Mouse (Mus musculus) lung, postnatal 0 days (tissue): ENCODE results near the gene Ceacam16. TPM values are rescaled to one million over a fixed set of nuclear protein-coding genes. Genes with fewer than 3 reads are reported as not detected.

Experiments used
- ATAC-seq: fragments of 200-750 bp; cut with Nextera tagmentation; 2 replicates; pipeline ENCODE4 v1.8.0; 2017; ENCODE audit warnings: moderate library complexity
- DNase-seq: peaks from one replicate; pipeline ENCODE4 v3.0.0-alpha.2; 2016; ENCODE audit warnings: low spot score
- H3K27ac ChIP-seq: fragments of 300-500 bp; sonication (generic); 2 replicates; pipeline ENCODE4 v1.5.1; 2014; ENCODE audit warnings: antibody characterized with exemption, mild to moderate bottlenecking, low read length, mixed read lengths
- H3K27me3 ChIP-seq: fragments of 300-500 bp; sonication (generic); replicated peaks from 2 replicates; pipeline ENCODE4 v1.6.1; 2014; ENCODE audit warnings: low read length, mixed read lengths; ENCODE audit not compliant: insufficient read depth
- H3K36me3 ChIP-seq: fragments of 300-500 bp; sonication (generic); 2 replicates; pipeline ENCODE4 v1.6.1; 2014; ENCODE audit warnings: low read length, mixed read lengths; ENCODE audit not compliant: insufficient read depth
- H3K4me1 ChIP-seq: fragments of 300-500 bp; sonication (generic); 2 replicates; pipeline ENCODE4 v1.6.1; 2014; ENCODE audit warnings: antibody characterized with exemption, low read depth, low read length, mixed read lengths; ENCODE audit not compliant: insufficient read depth
- H3K4me2 ChIP-seq: fragments of 300-500 bp; sonication (generic); replicated peaks from 2 replicates; pipeline ENCODE4 v1.6.1; 2014; ENCODE audit warnings: low read depth, mild to moderate bottlenecking, low read length, moderate library complexity, mixed read lengths
- H3K4me3 ChIP-seq: fragments of 300-500 bp; sonication (generic); 2 replicates; pipeline ENCODE4 v1.5.1; 2014; ENCODE audit warnings: low read depth, low read length
- H3K9ac ChIP-seq: fragments of 300-500 bp; sonication (generic); replicated peaks from 2 replicates; pipeline ENCODE4 v1.6.1; 2014; ENCODE audit warnings: low read depth, mild to moderate bottlenecking
- H3K9me3 ChIP-seq: fragments of 300-500 bp; sonication (generic); 2 replicates; pipeline ENCODE4 v1.6.1; 2016; ENCODE audit warnings: low read length, mixed read lengths
- CTCF ChIP-seq: IDR thresholded peaks from 2 replicates; pipeline ENCODE4 v1.5.1; 2016; ENCODE audit warnings: antibody characterized with exemption, mild to moderate bottlenecking
- EP300 ChIP-seq: IDR thresholded peaks from 2 replicates; pipeline ENCODE4 v1.6.1; 2016; ENCODE audit warnings: antibody characterized with exemption, mild to moderate bottlenecking, control low read depth
- WGBS: fragments of 180-500 bp; shearing (Covaris S2); extraction: QIAGEN DNeasy Blood & Tissue Kit; methylation state at CpG from one replicate; pipeline ENCODE4 v1.1.7; 2014; 5-methylcytosine and 5-hydroxymethylcytosine counted together
- polyA plus RNA-seq: library from polyadenylated mRNA; unstranded; fragments of >200 nt; fragmentation: Nextera tagmentation; extraction: Ambion mirVana; gene quantifications from 2 replicates; pipeline ENCODE4 v1.2.1, GENCODE M21; 2015

The Ceacam16 gene
- polyA plus RNA-seq, 1 experiment from 2014 or later: 0.18 TPM

GRCm38 (mm10) chr7:19865246-19866036, 4.3 kb upstream of the Ceacam16 start:
- no peaks in the 10 kb centered on the region for H3K36me3 ChIP-seq
- H3K9ac ChIP-seq: no peak overlapping the region
- ATAC-seq (no peak), DNase-seq (no peak)
- H3K27me3 ChIP-seq: no peaks in the 10 kb centered on the region
- H3K9me3 ChIP-seq: no peaks in the 10 kb centered on the region
- TF ChIP-seq CTCF: no peak
- no peak for TF ChIP-seq EP300
- WGBS: 63% methylated on average over 8 of the region's 8 CpGs
- H3K4me2 ChIP-seq: no peak overlapping the region
- no peaks in the 10 kb centered on the region for H3K4me1 ChIP-seq
- no peak overlapping the region for H3K4me3 ChIP-seq
- no peak overlapping the region for H3K27ac ChIP-seq

GRCm38 (mm10) chr7:19864241-19864640, 3.1 kb upstream of the Ceacam16 start:
- H3K27me3 ChIP-seq: no peaks in the 10 kb centered on the region
- ATAC-seq (no peak), DNase-seq (no peak)
- no peak overlapping the region for H3K4me2 ChIP-seq
- TF ChIP-seq CTCF (no peak), EP300 (no peak)
- H3K36me3 ChIP-seq: no peaks in the 10 kb centered on the region
- no peak overlapping the region for H3K27ac ChIP-seq
- 30% methylated on average over 2 of the region's 2 CpGs for WGBS
- H3K9ac ChIP-seq: no peak overlapping the region
- H3K9me3 ChIP-seq: no peaks in the 10 kb centered on the region
- H3K4me3 ChIP-seq: no peak overlapping the region
- no peaks in the 10 kb centered on the region for H3K4me1 ChIP-seq

DNA sequence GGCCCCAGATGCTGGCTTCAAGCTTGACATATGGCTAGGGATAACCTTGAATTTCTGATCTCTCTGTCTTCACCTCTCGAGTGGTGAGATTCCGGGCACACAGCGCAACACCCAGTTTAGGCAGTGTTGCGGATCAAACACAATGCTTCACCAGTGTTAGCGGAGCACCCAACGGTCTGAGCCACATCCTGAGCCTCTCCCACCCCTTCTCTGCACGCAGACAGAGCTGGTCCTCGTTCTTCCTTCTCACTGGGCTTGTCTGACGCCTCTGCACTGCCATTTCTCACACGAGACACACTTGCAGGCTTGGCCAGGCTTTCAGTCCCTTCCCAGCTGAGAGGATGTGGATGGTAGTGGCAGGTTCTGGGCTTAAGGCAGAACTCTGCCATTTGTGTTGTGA, 1.4 kb downstream of the Ceacam16 start:
- TF ChIP-seq EP300: no peak
- TF ChIP-seq CTCF: no peak
- DNase-seq (no peak), ATAC-seq (no peak)
- 54% methylated on average over 10 of the region's 10 CpGs for WGBS
- Histone ChIP-seq H3K27me3 (no peaks in the 10 kb centered on the region), H3K9ac (no peak overlapping the region), H3K4me1 (no peaks in the 10 kb centered on the region), H3K36me3 (no peaks in the 10 kb centered on the region), H3K4me3 (no peak overlapping the region), H3K4me2 (no peak overlapping the region), H3K9me3 (no peaks in the 10 kb centered on the region), H3K27ac (no peak overlapping the region)

- DNase-seq (no peak), ATAC-seq (no peak)
- WGBS: 81% methylated on average over 6 of the region's 6 CpGs
- no peak overlapping the region for H3K4me2 ChIP-seq
- no peak overlapping the region for H3K4me3 ChIP-seq
- H3K27me3 ChIP-seq: no peaks in the 10 kb centered on the region
- TF ChIP-seq EP300 (no peak), CTCF (no peak)
- no peak overlapping the region for H3K9ac ChIP-seq
- H3K36me3 ChIP-seq: no peaks in the 10 kb centered on the region
- no peaks in the 10 kb centered on the region for H3K9me3 ChIP-seq
- no peaks in the 10 kb centered on the region for H3K4me1 ChIP-seq
- no peak overlapping the region for H3K27ac ChIP-seq
These were observed 4.8 kb downstream of the Ceacam16 start for GRCm38 (mm10) chr7:19856283-19856682.

GRCm38 (mm10) chr7:19855663-19856062, 5.4 kb downstream of the Ceacam16 start:
- H3K4me2 ChIP-seq: no peak overlapping the region
- no peaks in the 10 kb centered on the region for H3K9me3 ChIP-seq
- H3K36me3 ChIP-seq: no peaks in the 10 kb centered on the region
- H3K4me1 ChIP-seq: no peaks in the 10 kb centered on the region
- ATAC-seq (no peak), DNase-seq (no peak)
- H3K9ac ChIP-seq: no peak overlapping the region
- WGBS: 65% methylated on average over 5 of the region's 5 CpGs
- no peaks in the 10 kb centered on the region for H3K27me3 ChIP-seq
- H3K27ac ChIP-seq: no peak overlapping the region
- H3K4me3 ChIP-seq: no peak overlapping the region
- TF ChIP-seq EP300: no peak
- TF ChIP-seq CTCF: no peak

- Histone ChIP-seq H3K4me2 (no peak overlapping the region), H3K4me1 (no peaks in the 10 kb centered on the region), H3K9ac (no peak overlapping the region), H3K36me3 (no peaks in the 10 kb centered on the region), H3K4me3 (no peak overlapping the region), H3K27me3 (no peaks in the 10 kb centered on the region), H3K9me3 (no peaks in the 10 kb centered on the region), H3K27ac (no peak overlapping the region)
- TF ChIP-seq CTCF: no peak
- no peak for TF ChIP-seq EP300
- WGBS: 85% methylated on average over 20 of the region's 20 CpGs
- DNase-seq (no peak), ATAC-seq (no peak)
These were observed 7.6 kb downstream of the Ceacam16 start for GRCm38 (mm10) chr7:19853526-19853925.
